Mouse (Mus musculus) lung, postnatal 0 days (tissue): ENCODE measurements around the gene Phyhipl. TPM values are rescaled to one million over a fixed set of nuclear protein-coding genes. Genes with fewer than 3 reads are reported as not detected.
A peak's percentile ranks its signal among the peaks of the same experiment; 100 is the strongest.

Source experiments
- ATAC-seq: fragments of 200-750 bp; cut with Nextera tagmentation; 2 replicates; pipeline ENCODE4 v1.8.0; 2017; ENCODE audit warnings: moderate library complexity
- DNase-seq: peaks from one replicate; pipeline ENCODE4 v3.0.0-alpha.2; 2016; ENCODE audit warnings: low spot score
- H3K27ac ChIP-seq: fragments of 300-500 bp; sonication (generic); 2 replicates; pipeline ENCODE4 v1.5.1; 2014; ENCODE audit warnings: antibody characterized with exemption, mild to moderate bottlenecking, low read length, mixed read lengths
- H3K27me3 ChIP-seq: fragments of 300-500 bp; sonication (generic); replicated peaks from 2 replicates; pipeline ENCODE4 v1.6.1; 2014; ENCODE audit warnings: low read length, mixed read lengths; ENCODE audit not compliant: insufficient read depth
- H3K36me3 ChIP-seq: fragments of 300-500 bp; sonication (generic); 2 replicates; pipeline ENCODE4 v1.6.1; 2014; ENCODE audit warnings: low read length, mixed read lengths; ENCODE audit not compliant: insufficient read depth
- H3K4me1 ChIP-seq: fragments of 300-500 bp; sonication (generic); 2 replicates; pipeline ENCODE4 v1.6.1; 2014; ENCODE audit warnings: antibody characterized with exemption, low read depth, low read length, mixed read lengths; ENCODE audit not compliant: insufficient read depth
- H3K4me2 ChIP-seq: fragments of 300-500 bp; sonication (generic); replicated peaks from 2 replicates; pipeline ENCODE4 v1.6.1; 2014; ENCODE audit warnings: low read depth, mild to moderate bottlenecking, low read length, moderate library complexity, mixed read lengths
- H3K4me3 ChIP-seq: fragments of 300-500 bp; sonication (generic); 2 replicates; pipeline ENCODE4 v1.5.1; 2014; ENCODE audit warnings: low read depth, low read length
- H3K9ac ChIP-seq: fragments of 300-500 bp; sonication (generic); replicated peaks from 2 replicates; pipeline ENCODE4 v1.6.1; 2014; ENCODE audit warnings: low read depth, mild to moderate bottlenecking
- H3K9me3 ChIP-seq: fragments of 300-500 bp; sonication (generic); 2 replicates; pipeline ENCODE4 v1.6.1; 2016; ENCODE audit warnings: low read length, mixed read lengths
- CTCF ChIP-seq: IDR thresholded peaks from 2 replicates; pipeline ENCODE4 v1.5.1; 2016; ENCODE audit warnings: antibody characterized with exemption, mild to moderate bottlenecking
- EP300 ChIP-seq: IDR thresholded peaks from 2 replicates; pipeline ENCODE4 v1.6.1; 2016; ENCODE audit warnings: antibody characterized with exemption, mild to moderate bottlenecking, control low read depth
- WGBS: fragments of 180-500 bp; shearing (Covaris S2); extraction: QIAGEN DNeasy Blood & Tissue Kit; methylation state at CpG from one replicate; pipeline ENCODE4 v1.1.7; 2014; 5-methylcytosine and 5-hydroxymethylcytosine counted together
- polyA plus RNA-seq: library from polyadenylated mRNA; unstranded; fragments of >200 nt; fragmentation: Nextera tagmentation; extraction: Ambion mirVana; gene quantifications from 2 replicates; pipeline ENCODE4 v1.2.1, GENCODE M21; 2015

The Phyhipl gene
- polyA plus RNA-seq, 1 experiment from 2014 or later: 0.75 TPM

- Histone ChIP-seq H3K9ac (no peak overlapping the region), H3K36me3 (no peaks in the 10 kb centered on the region), H3K9me3 (no peaks in the 10 kb centered on the region), H3K4me3 (no peak overlapping the region), H3K27ac (no peak overlapping the region), H3K27me3 (no peaks in the 10 kb centered on the region), H3K4me2 (no peak overlapping the region), H3K4me1 (no peaks in the 10 kb centered on the region)
- DNase-seq (peak; percentile 63), ATAC-seq (no peak)
- WGBS: 82% methylated on average over 9 of the region's 9 CpGs
- TF ChIP-seq CTCF (peak; percentile 64), EP300 (no peak)
Observed at GRCm38 (mm10) chr10:70540456-70541195, 115.1 kb downstream of the Phyhipl start.

GRCm38 (mm10) chr10:70539251-70539650 lies 116.5 kb downstream of the Phyhipl start:
- ATAC-seq: no peak
- H3K36me3 ChIP-seq: no peaks in the 10 kb centered on the region
- no peak overlapping the region for H3K4me3 ChIP-seq
- 85% methylated on average over 9 of the region's 9 CpGs for WGBS
- H3K4me1 ChIP-seq: no peaks in the 10 kb centered on the region
- no peak overlapping the region for H3K27ac ChIP-seq
- H3K27me3 ChIP-seq: no peaks in the 10 kb centered on the region
- no peak for TF ChIP-seq EP300
- TF ChIP-seq CTCF: no peak
- H3K4me2 ChIP-seq: no peak overlapping the region
- DNase-seq: no peak
- H3K9ac ChIP-seq: no peak overlapping the region
- H3K9me3 ChIP-seq: no peaks in the 10 kb centered on the region

GRCm38 (mm10) chr10:70537694-70538093 lies 118.1 kb downstream of the Phyhipl start:
- Histone ChIP-seq H3K4me1 (no peaks in the 10 kb centered on the region), H3K27ac (no peak overlapping the region), H3K27me3 (no peaks in the 10 kb centered on the region), H3K4me2 (no peak overlapping the region), H3K9me3 (no peaks in the 10 kb centered on the region), H3K36me3 (no peaks in the 10 kb centered on the region), H3K4me3 (no peak overlapping the region), H3K9ac (no peak overlapping the region)
- no peak for TF ChIP-seq CTCF
- TF ChIP-seq EP300: no peak
- DNase-seq: peak; percentile 30
- no peak for ATAC-seq
- 61% methylated on average over 10 of the region's 10 CpGs for WGBS

- Histone ChIP-seq H3K9ac (no peak overlapping the region), H3K4me2 (no peak overlapping the region)
- WGBS: 86% methylated on average over 12 of the region's 12 CpGs
Observed at GRCm38 (mm10) chr10:70535401-70535800, 120.4 kb downstream of the Phyhipl start.

GRCm38 (mm10) chr10:70534571-70534970 lies 121.2 kb downstream of the Phyhipl start:
- Histone ChIP-seq H3K9ac (no peak overlapping the region), H3K27ac (no peak overlapping the region), H3K27me3 (no peaks in the 10 kb centered on the region), H3K4me2 (no peak overlapping the region), H3K36me3 (no peaks in the 10 kb centered on the region), H3K9me3 (no peaks in the 10 kb centered on the region), H3K4me3 (no peak overlapping the region), H3K4me1 (no peaks in the 10 kb centered on the region)
- no peak for DNase-seq
- TF ChIP-seq EP300: no peak
- no peak for TF ChIP-seq CTCF
- ATAC-seq: no peak
- 94% methylated on average over 10 of the region's 10 CpGs for WGBS

More at GRCm38 (mm10) chr10:70535401-70535800, 120.4 kb downstream of the Phyhipl start:
- Histone ChIP-seq H3K9me3 (no peaks in the 10 kb centered on the region), H3K27me3 (no peaks in the 10 kb centered on the region), H3K4me1 (no peaks in the 10 kb centered on the region), H3K27ac (no peak overlapping the region), H3K36me3 (no peaks in the 10 kb centered on the region), H3K4me3 (no peak overlapping the region)
- DNase-seq: no peak
- no peak for TF ChIP-seq EP300
- no peak for TF ChIP-seq CTCF
- ATAC-seq: no peak

- Histone ChIP-seq H3K9me3 (no peaks in the 10 kb centered on the region), H3K27ac (no peak overlapping the region), H3K4me3 (no peak overlapping the region), H3K36me3 (no peaks in the 10 kb centered on the region), H3K27me3 (no peaks in the 10 kb centered on the region), H3K4me1 (no peaks in the 10 kb centered on the region), H3K4me2 (no peak overlapping the region), H3K9ac (no peak overlapping the region)
- no peak for ATAC-seq
- no peak for TF ChIP-seq CTCF
- 74% methylated on average over 12 of the region's 12 CpGs for WGBS
- DNase-seq: no peak
Observed at GRCm38 (mm10) chr10:70533986-70534385, 121.8 kb downstream of the Phyhipl start.
